Mouse (Mus musculus) G1E (cell line): ENCODE results near the gene Sorcs1.

Experiments
- CTCF ChIP-seq: IDR thresholded peaks from 2 replicates; pipeline ENCODE4 v1.5.1; 2012; ENCODE audit warnings: low read depth, low read length, inconsistent platforms, mixed read lengths
- GATA1 ChIP-seq: IDR thresholded peaks from 2 replicates; pipeline ENCODE4 v1.6.1; 2012; ENCODE audit warnings: borderline replicate concordance, low read length, inconsistent platforms, mixed read lengths
- GATA2 ChIP-seq: IDR thresholded peaks from 2 replicates; pipeline ENCODE4 v1.6.1; 2012; ENCODE audit warnings: low read depth, low read length, inconsistent platforms, borderline replicate concordance

DNA sequence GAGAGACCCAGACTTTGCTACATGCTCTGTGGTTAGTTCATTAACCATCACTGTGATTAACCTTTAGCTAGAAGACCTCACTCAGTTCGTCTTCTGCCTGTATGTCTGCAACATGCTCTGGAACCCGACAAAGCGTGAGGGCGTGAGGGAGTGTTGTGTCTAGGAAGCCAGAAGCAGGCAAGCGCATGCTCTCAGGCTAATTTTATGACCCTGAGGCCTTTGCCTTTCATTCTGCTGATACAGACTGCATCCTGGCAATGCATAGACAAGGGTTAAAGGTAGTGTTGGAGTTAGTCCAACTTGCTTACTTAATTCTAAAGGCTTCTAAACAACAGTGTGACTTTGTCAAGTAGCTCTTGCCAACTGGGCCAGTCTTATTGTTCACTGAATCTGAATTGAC is 458.0 kb downstream of the Sorcs1 start:
- TF ChIP-seq CTCF, result no peak
- TF ChIP-seq GATA1, result no peak
- no peak for TF ChIP-seq GATA2
